In genomic region chr17:79463074-79463694, GRCm38 (mm10) we compare ENCODE assay signal across 17 mouse cellular contexts.
"Had no signal": no experiment of that assay in that cellular context is flagged by ENCODE, and none has a peak within 500 bp of the region (broad histone marks: within the 10 kb centered on the region; RNA-seq: fewer than 3 reads in every experiment).

No protein-coding gene starts in this region.

- H3K36me3 ChIP-seq: kidney, embryonic 15.5 days; limb, embryonic 12.5 days; limb, embryonic 15.5 days; midbrain, embryonic 12.5 days; midbrain, embryonic 15.5 days had no signal

- H3K4me1 ChIP-seq: kidney, embryonic 15.5 days; midbrain, embryonic 12.5 days; midbrain, embryonic 15.5 days had no signal

- ATAC-seq: liver, postnatal 0 days; lung, postnatal 0 days; midbrain, embryonic 15.5 days had no signal

- H3K4me3 ChIP-seq: kidney, embryonic 15.5 days; limb, embryonic 12.5 days; limb, embryonic 15.5 days; midbrain, embryonic 12.5 days; midbrain, embryonic 15.5 days had no signal

- H3K27me3 ChIP-seq: kidney, embryonic 15.5 days; limb, embryonic 12.5 days; limb, embryonic 15.5 days; midbrain, embryonic 12.5 days; midbrain, embryonic 15.5 days had no signal

- H3K9ac ChIP-seq: kidney, embryonic 15.5 days; limb, embryonic 12.5 days; limb, embryonic 15.5 days; liver, embryonic 14.5 days; liver, postnatal 0 days; lung, embryonic 14.5 days; midbrain, embryonic 12.5 days; midbrain, embryonic 15.5 days had no signal

- H3K27ac ChIP-seq: kidney, embryonic 15.5 days; limb, embryonic 12.5 days; limb, embryonic 15.5 days; liver, embryonic 14.5 days; macrophage; midbrain, embryonic 12.5 days; midbrain, embryonic 15.5 days had no signal

- DNase-seq: kidney, adult 8-10 months; kidney, postnatal 10 days; kidney, postnatal 36 days; left cerebral cortex, postnatal 4 days; liver, postnatal 0 days; lung, embryonic 14.5 days; thymus, adult 18-20 months; thymus, postnatal 36 days had no signal

- H3K4me2 ChIP-seq: kidney, embryonic 15.5 days; limb, embryonic 12.5 days; limb, embryonic 15.5 days; liver, embryonic 11.5 days; lung, embryonic 14.5 days; midbrain, embryonic 12.5 days; midbrain, embryonic 15.5 days had no signal

- H3K9me3 ChIP-seq: kidney, embryonic 15.5 days; limb, embryonic 12.5 days; limb, embryonic 15.5 days; midbrain, embryonic 12.5 days; midbrain, embryonic 15.5 days had no signal
